Comparison of ENCODE assay signal across 15 mouse cellular contexts in genomic region chr13:94506411-94506810, GRCm38 (mm10).
DNase-seq lines count a peak whose midpoint lies in the region.
"Had no signal": no experiment of that assay in that cellular context is flagged by ENCODE, and none has a peak within 500 bp of the region (broad histone marks: within the 10 kb centered on the region; RNA-seq: fewer than 3 reads in every experiment).

No protein-coding gene starts in this region.

- peak; percentile 45 for DNase-seq in layer of hippocampus, adult 11-12 months (ENCODE audit: low spot score)
- DNase-seq in layer of hippocampus, postnatal 25 days (ENCODE audit: extremely low spot score in 1 of 2, low spot score in 1 of 2), result no peak
- peak; percentile 18 to 42 for DNase-seq in right cerebral cortex, adult 2 months (ENCODE audit: low spot score in 2 of 2)
- DNase-seq in right cerebral cortex, postnatal 25 days, result no peak
- DNase-seq in layer of hippocampus, adult 9-10 months (ENCODE audit: low spot score), result peak; percentile 27
- DNase-seq in lung, postnatal 25 days (ENCODE audit: low spot score), result no peak
- DNase-seq in adrenal gland, postnatal 4 days (ENCODE audit: low spot score in 2 of 2), result no peak
- DNase-seq: adrenal gland, adult 8-10 months; adrenal gland, postnatal 36 days; cerebellum, adult 11-12 months; cerebellum, adult 9-10 months; cerebellum, postnatal 25 days; gastrocnemius, postnatal 14 days; heart, adult 2 months; heart, postnatal 14 days had no signal

Comparison
In these comparisons a context has a peak if more than half of its experiments do, and no peak if none do; other contexts are left out.
1. DNase-seq: peak in layer of hippocampus, adult 11-12 months (single experiment), right cerebral cortex, adult 2 months (2 of 2) and layer of hippocampus, adult 9-10 months (single experiment); none in layer of hippocampus, postnatal 25 days (0 of 2), right cerebral cortex, postnatal 25 days (single experiment), lung, postnatal 25 days (single experiment) and adrenal gland, postnatal 4 days (0 of 2).